Mouse (Mus musculus): ENCODE data around the gene Lrp6. TPM values are rescaled to one million over a fixed set of nuclear protein-coding genes. Genes with fewer than 3 reads are reported as not detected.
A peak's percentile ranks its signal among the peaks of the same experiment; 100 is the strongest.

The Lrp6 gene
- 25.0 and 27.5 TPM in 2 replicates for polyA plus RNA-seq (2014; fragmentation: Nextera tagmentation; extraction: Ambion mirVana)

GRCm38 (mm10) chr6:134566818-134567485 lies at the start of gene Lrp6:
Gene Lrp6, minus strand, starts transcription at chr6:134566965.
- Histone ChIP-seq H3K27ac (ENCODE audit: low read depth, low read length) (peak within 1 kb of the TSS; percentile 99), H3K36me3 (ENCODE audit: control insufficient read depth, insufficient read depth, low read length) (no peaks in the 10 kb centered on the region), H3K4me1 (ENCODE audit: control insufficient read depth, insufficient read depth, low read length) (peaks cover 15% of the 10 kb centered on the region), H3K4me3 (ENCODE audit: low read depth, low read length) (peak within 1 kb of the TSS; percentile 77), H3K9me3 (ENCODE audit: control insufficient read depth, low read length) (no peaks in the 10 kb centered on the region), H3K27me3 (ENCODE audit: control insufficient read depth, insufficient read depth, low read length) (no peaks in the 10 kb centered on the region), H3K4me2 (peak within 1 kb of the TSS; percentile 71), H3K9ac (ENCODE audit: low read length) (peak within 1 kb of the TSS; percentile 98)
- WGBS = under 1% methylated on average over 99 of the region's 99 CpGs
- ATAC-seq (ENCODE audit: low FRiP score) (peak; percentile 96), DNase-seq (ENCODE audit: low spot score, missing footprints) (peak; percentile 98)

- no peaks in the 10 kb centered on the region for H3K36me3 ChIP-seq (ENCODE audit: control insufficient read depth, insufficient read depth, low read length)
- no peak overlapping the region for H3K27ac ChIP-seq (ENCODE audit: low read depth, low read length)
- WGBS = 31% methylated on average over 16 of the region's 16 CpGs
- H3K4me3 ChIP-seq (ENCODE audit: low read depth, low read length) = no peak overlapping the region
- ATAC-seq (ENCODE audit: low FRiP score) = peak; percentile 70
- H3K9ac ChIP-seq (ENCODE audit: low read length) = no peak overlapping the region
- peak; percentile 95 for DNase-seq (ENCODE audit: low spot score, missing footprints)
- no peaks in the 10 kb centered on the region for H3K27me3 ChIP-seq (ENCODE audit: control insufficient read depth, insufficient read depth, low read length)
- no peaks in the 10 kb centered on the region for H3K9me3 ChIP-seq (ENCODE audit: control insufficient read depth, low read length)
- no peak overlapping the region for H3K4me2 ChIP-seq
- H3K4me1 ChIP-seq (ENCODE audit: control insufficient read depth, insufficient read depth, low read length) = no peaks in the 10 kb centered on the region
These were observed 48.2 kb upstream of the Lrp6 start for GRCm38 (mm10) chr6:134614723-134615648.

GRCm38 (mm10) chr6:134614322-134614721 lies 47.6 kb upstream of the Lrp6 start:
- no peak for DNase-seq (ENCODE audit: low spot score, missing footprints)
- Histone ChIP-seq H3K27me3 (ENCODE audit: control insufficient read depth, insufficient read depth, low read length) (no peaks in the 10 kb centered on the region), H3K4me2 (no peak overlapping the region), H3K4me1 (ENCODE audit: control insufficient read depth, insufficient read depth, low read length) (no peaks in the 10 kb centered on the region), H3K27ac (ENCODE audit: low read depth, low read length) (no peak overlapping the region), H3K36me3 (ENCODE audit: control insufficient read depth, insufficient read depth, low read length) (no peaks in the 10 kb centered on the region), H3K9me3 (ENCODE audit: control insufficient read depth, low read length) (no peaks in the 10 kb centered on the region), H3K9ac (ENCODE audit: low read length) (no peak overlapping the region), H3K4me3 (ENCODE audit: low read depth, low read length) (no peak overlapping the region)
- WGBS = 87% methylated on average over 4 of the region's 4 CpGs
- no peak for ATAC-seq (ENCODE audit: low FRiP score)

GRCm38 (mm10) chr6:134611896-134612295 lies 45.1 kb upstream of the Lrp6 start:
- DNase-seq (ENCODE audit: low spot score, missing footprints) = no peak

GRCm38 (mm10) chr6:134610380-134610779 lies 43.6 kb upstream of the Lrp6 start:
- ATAC-seq (ENCODE audit: low FRiP score) = no peak
- no peak for DNase-seq (ENCODE audit: low spot score, missing footprints)
- Histone ChIP-seq H3K27ac (ENCODE audit: low read depth, low read length) (no peak overlapping the region), H3K27me3 (ENCODE audit: control insufficient read depth, insufficient read depth, low read length) (no peaks in the 10 kb centered on the region), H3K9me3 (ENCODE audit: control insufficient read depth, low read length) (no peaks in the 10 kb centered on the region), H3K4me1 (ENCODE audit: control insufficient read depth, insufficient read depth, low read length) (no peaks in the 10 kb centered on the region), H3K36me3 (ENCODE audit: control insufficient read depth, insufficient read depth, low read length) (no peaks in the 10 kb centered on the region), H3K4me3 (ENCODE audit: low read depth, low read length) (no peak overlapping the region), H3K4me2 (no peak overlapping the region), H3K9ac (ENCODE audit: low read length) (no peak overlapping the region)
- WGBS = 93% methylated on average over 9 of the region's 9 CpGs

More at GRCm38 (mm10) chr6:134611896-134612295, 45.1 kb upstream of the Lrp6 start:
- ATAC-seq (ENCODE audit: low FRiP score) = no peak
- Histone ChIP-seq H3K4me1 (ENCODE audit: control insufficient read depth, insufficient read depth, low read length) (no peaks in the 10 kb centered on the region), H3K4me3 (ENCODE audit: low read depth, low read length) (no peak overlapping the region), H3K27ac (ENCODE audit: low read depth, low read length) (no peak overlapping the region), H3K9me3 (ENCODE audit: control insufficient read depth, low read length) (no peaks in the 10 kb centered on the region), H3K4me2 (no peak overlapping the region), H3K27me3 (ENCODE audit: control insufficient read depth, insufficient read depth, low read length) (no peaks in the 10 kb centered on the region), H3K36me3 (ENCODE audit: control insufficient read depth, insufficient read depth, low read length) (no peaks in the 10 kb centered on the region), H3K9ac (ENCODE audit: low read length) (no peak overlapping the region)
- 84% methylated on average over 13 of the region's 13 CpGs for WGBS

- Histone ChIP-seq H3K4me1 (ENCODE audit: control insufficient read depth, insufficient read depth, low read length) (no peaks in the 10 kb centered on the region), H3K4me3 (ENCODE audit: low read depth, low read length) (no peak overlapping the region), H3K27ac (ENCODE audit: low read depth, low read length) (no peak overlapping the region), H3K9me3 (ENCODE audit: control insufficient read depth, low read length) (no peaks in the 10 kb centered on the region), H3K27me3 (ENCODE audit: control insufficient read depth, insufficient read depth, low read length) (no peaks in the 10 kb centered on the region), H3K9ac (ENCODE audit: low read length) (no peak overlapping the region), H3K36me3 (ENCODE audit: control insufficient read depth, insufficient read depth, low read length) (no peaks in the 10 kb centered on the region), H3K4me2 (no peak overlapping the region)
- no peak for DNase-seq (ENCODE audit: low spot score, missing footprints)
- peak; percentile 67 for ATAC-seq (ENCODE audit: low FRiP score)
- 60% methylated on average over 9 of the region's 9 CpGs for WGBS
These were observed 40.4 kb upstream of the Lrp6 start for GRCm38 (mm10) chr6:134606949-134607746.

- H3K4me2 ChIP-seq = no peak overlapping the region
- no peak for ATAC-seq (ENCODE audit: low FRiP score)
- H3K4me3 ChIP-seq (ENCODE audit: low read depth, low read length) = no peak overlapping the region
These were observed 39.8 kb upstream of the Lrp6 start for GRCm38 (mm10) chr6:134606540-134606939.

GRCm38 (mm10) chr6:134605196-134605595 lies 38.4 kb upstream of the Lrp6 start:
- Histone ChIP-seq H3K9me3 (ENCODE audit: control insufficient read depth, low read length) (no peaks in the 10 kb centered on the region), H3K4me2 (no peak overlapping the region), H3K4me3 (ENCODE audit: low read depth, low read length) (no peak overlapping the region), H3K36me3 (ENCODE audit: control insufficient read depth, insufficient read depth, low read length) (no peaks in the 10 kb centered on the region), H3K9ac (ENCODE audit: low read length) (no peak overlapping the region), H3K27ac (ENCODE audit: low read depth, low read length) (no peak overlapping the region), H3K4me1 (ENCODE audit: control insufficient read depth, insufficient read depth, low read length) (no peaks in the 10 kb centered on the region), H3K27me3 (ENCODE audit: control insufficient read depth, insufficient read depth, low read length) (no peaks in the 10 kb centered on the region)
- ATAC-seq (ENCODE audit: low FRiP score) (no peak), DNase-seq (ENCODE audit: low spot score, missing footprints) (no peak)
- WGBS = 92% methylated on average over 3 of the region's 3 CpGs

More at GRCm38 (mm10) chr6:134606540-134606939, 39.8 kb upstream of the Lrp6 start:
- Histone ChIP-seq H3K9ac (ENCODE audit: low read length) (no peak overlapping the region), H3K27ac (ENCODE audit: low read depth, low read length) (no peak overlapping the region), H3K4me1 (ENCODE audit: control insufficient read depth, insufficient read depth, low read length) (no peaks in the 10 kb centered on the region), H3K36me3 (ENCODE audit: control insufficient read depth, insufficient read depth, low read length) (no peaks in the 10 kb centered on the region), H3K27me3 (ENCODE audit: control insufficient read depth, insufficient read depth, low read length) (no peaks in the 10 kb centered on the region), H3K9me3 (ENCODE audit: control insufficient read depth, low read length) (no peaks in the 10 kb centered on the region)
- DNase-seq (ENCODE audit: low spot score, missing footprints) = no peak
- 76% methylated on average over 6 of the region's 6 CpGs for WGBS
